Mouse (Mus musculus) ES-Bruce4 (cell line): ENCODE data around the gene Snd1.

Experiments
- CTCF ChIP-seq: IDR thresholded peaks from one replicate; pipeline ENCODE4 v1.8.1; 2011; ENCODE audit warnings: low read depth, low read length
- EP300 ChIP-seq: IDR thresholded peaks from 2 replicates; pipeline ENCODE4 v1.6.1; 2011; ENCODE audit warnings: low read depth, low read length; ENCODE audit not compliant: insufficient read depth
- POLR2A ChIP-seq: IDR thresholded peaks from one replicate; pipeline ENCODE4 v1.8.1; 2011; ENCODE audit warnings: low read length; ENCODE audit not compliant: insufficient read depth

DNA sequence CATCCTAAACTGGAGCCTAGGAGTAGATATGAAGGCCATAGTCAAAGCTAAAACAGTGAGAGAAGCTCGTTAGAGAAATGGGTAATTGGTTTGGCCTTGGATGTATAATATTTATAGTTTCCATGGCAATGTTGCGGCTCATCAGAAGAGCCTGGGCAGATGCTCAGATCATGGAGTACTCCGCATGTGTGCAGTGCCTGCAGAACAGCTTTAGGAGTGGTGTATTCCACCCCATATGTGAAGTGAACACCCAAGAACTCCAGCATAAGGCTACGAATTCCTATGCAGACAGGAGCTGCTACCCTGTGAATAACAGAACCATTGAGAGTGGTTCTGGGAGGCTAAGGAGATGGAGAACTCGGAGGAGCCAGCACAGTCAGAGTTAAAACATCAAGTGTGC, 272.1 kb downstream of the Snd1 start:
- no peak for TF ChIP-seq CTCF
- TF ChIP-seq EP300, result no peak
- TF ChIP-seq POLR2A, result no peak
